Mouse (Mus musculus): ENCODE data around the gene Ier5. TPM values are rescaled to one million over a fixed set of nuclear protein-coding genes. Genes with fewer than 3 reads are reported as not detected.

Gene Ier5
- polyA plus RNA-seq, 1 experiment = 21.1 TPM

DNA sequence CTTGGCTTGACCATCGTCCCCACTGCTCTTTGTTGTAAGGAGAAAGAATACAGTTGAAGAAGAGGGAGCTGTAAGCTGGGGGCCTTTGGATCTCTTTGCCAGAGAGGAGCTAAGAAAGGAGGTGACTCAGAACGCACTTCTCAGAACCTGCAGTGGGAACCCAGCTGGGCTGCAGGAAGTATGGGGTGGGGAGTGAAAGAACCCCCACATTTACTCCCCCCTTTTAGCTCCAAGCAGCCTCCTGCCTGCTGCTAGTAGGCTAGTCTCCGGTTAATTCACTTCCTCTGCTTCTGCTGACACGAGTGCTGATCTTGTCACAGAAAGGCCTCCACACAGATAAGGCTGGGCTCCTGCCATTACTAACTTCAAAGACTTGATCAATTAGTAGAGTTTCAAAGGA is 12.5 kb downstream of the Ier5 start:
- Histone ChIP-seq H3K4me3 (no peak overlapping the region), H3K79me2 (ENCODE audit: control insufficient read depth, insufficient read depth) (no peaks in the 10 kb centered on the region), H3ac (ENCODE audit: control insufficient read depth, insufficient read length) (no peak overlapping the region), H3K4me2 (ENCODE audit: low read depth) (no peak overlapping the region), H3K36me3 (ENCODE audit: control insufficient read depth, insufficient read depth) (no peaks in the 10 kb centered on the region), H3K27me3 (ENCODE audit: control insufficient read depth, insufficient read depth, insufficient read length) (no peaks in the 10 kb centered on the region)
- TF ChIP-seq POLR2A (IDR thresholded peaks at IDR 0.05; ENCODE audit: insufficient read length, low read depth) (no peak), REST (IDR thresholded peaks at IDR 0.05; ENCODE audit: insufficient read depth, insufficient read length) (no peak), E2F4 (IDR thresholded peaks at IDR 0.05; ENCODE audit: insufficient read depth) (no peak), MYOG (IDR thresholded peaks at IDR 0.05; ENCODE audit: control insufficient read depth in 1 of 3, insufficient read depth in 1 of 3, insufficient read length in 2 of 3, low read depth in 2 of 3) (no peak), TCF12 (IDR thresholded peaks at IDR 0.05; ENCODE audit: insufficient read depth, poor library complexity, severe bottlenecking) (no peak), MYOD1 (IDR thresholded peaks at IDR 0.05; ENCODE audit: control insufficient read depth in 1 of 3, insufficient read length in 2 of 3, low read depth in 2 of 3) (no peak), USF1 (IDR thresholded peaks at IDR 0.05; ENCODE audit: low read depth) (no peak), SRF (IDR thresholded peaks at IDR 0.05; ENCODE audit: control insufficient read depth, insufficient read length, low read depth) (no peak), TCF3 (IDR thresholded peaks at IDR 0.05; ENCODE audit: insufficient read length, low read depth) (no peak), POLR2AphosphoS2 (IDR thresholded peaks at IDR 0.05; ENCODE audit: insufficient read length, low read depth) (no peak), CEBPB (IDR thresholded peaks at IDR 0.05; ENCODE audit: insufficient read depth, poor library complexity, severe bottlenecking) (no peak), MAX (IDR thresholded peaks at IDR 0.05; ENCODE audit: low read depth) (no peak)

DNA sequence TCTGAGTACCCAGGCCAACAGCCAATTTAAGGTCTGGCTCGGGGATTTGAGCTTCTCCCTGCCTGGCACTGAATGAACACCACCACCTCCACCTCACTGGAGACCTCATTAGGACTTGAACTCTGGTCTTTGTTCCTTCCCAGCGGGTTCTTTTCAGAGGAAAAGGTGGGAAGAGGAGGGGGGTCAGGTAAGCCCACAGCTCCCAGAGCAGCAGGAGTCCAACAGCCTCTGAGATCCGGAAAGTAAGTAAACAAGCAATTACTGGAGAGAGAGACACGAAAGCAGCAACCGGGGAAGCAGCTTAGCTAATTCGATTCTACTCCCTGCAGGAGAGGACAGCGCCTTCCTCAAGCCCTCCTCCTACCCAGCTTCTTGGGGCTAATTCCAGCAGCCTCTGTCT is 13.0 kb downstream of the Ier5 start:
- Histone ChIP-seq H3K4me3 (no peak overlapping the region), H3ac (ENCODE audit: control insufficient read depth, insufficient read length) (no peak overlapping the region), H3K79me2 (ENCODE audit: control insufficient read depth, insufficient read depth) (no peaks in the 10 kb centered on the region), H3K27me3 (ENCODE audit: control insufficient read depth, insufficient read depth, insufficient read length) (no peaks in the 10 kb centered on the region), H3K36me3 (ENCODE audit: control insufficient read depth, insufficient read depth) (no peaks in the 10 kb centered on the region), H3K4me2 (ENCODE audit: low read depth) (no peak overlapping the region)
- no peak for TF ChIP-seq REST (IDR thresholded peaks at IDR 0.05; ENCODE audit: insufficient read depth, insufficient read length)

DNA sequence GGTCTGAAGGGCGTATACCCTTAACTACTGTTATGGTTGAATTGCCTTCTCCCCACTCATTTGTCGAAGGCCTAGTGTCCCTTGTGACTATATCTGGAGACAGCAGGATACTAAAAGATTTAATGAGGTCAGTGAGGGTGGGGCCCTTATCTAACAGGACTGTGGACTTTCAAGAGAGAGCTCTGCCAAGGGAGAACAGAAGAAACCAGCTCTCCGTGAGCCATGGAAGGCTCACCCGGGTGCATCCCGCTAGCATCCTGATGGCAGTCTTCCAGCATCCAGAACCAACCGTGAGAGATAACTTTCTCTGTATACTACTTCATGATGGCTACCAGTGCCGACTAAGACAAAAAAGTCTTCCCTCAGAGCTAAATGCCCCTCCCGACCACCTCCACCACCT is 14.6 kb downstream of the Ier5 start:
- H3ac ChIP-seq (ENCODE audit: control insufficient read depth, insufficient read length) = no peak overlapping the region

DNA sequence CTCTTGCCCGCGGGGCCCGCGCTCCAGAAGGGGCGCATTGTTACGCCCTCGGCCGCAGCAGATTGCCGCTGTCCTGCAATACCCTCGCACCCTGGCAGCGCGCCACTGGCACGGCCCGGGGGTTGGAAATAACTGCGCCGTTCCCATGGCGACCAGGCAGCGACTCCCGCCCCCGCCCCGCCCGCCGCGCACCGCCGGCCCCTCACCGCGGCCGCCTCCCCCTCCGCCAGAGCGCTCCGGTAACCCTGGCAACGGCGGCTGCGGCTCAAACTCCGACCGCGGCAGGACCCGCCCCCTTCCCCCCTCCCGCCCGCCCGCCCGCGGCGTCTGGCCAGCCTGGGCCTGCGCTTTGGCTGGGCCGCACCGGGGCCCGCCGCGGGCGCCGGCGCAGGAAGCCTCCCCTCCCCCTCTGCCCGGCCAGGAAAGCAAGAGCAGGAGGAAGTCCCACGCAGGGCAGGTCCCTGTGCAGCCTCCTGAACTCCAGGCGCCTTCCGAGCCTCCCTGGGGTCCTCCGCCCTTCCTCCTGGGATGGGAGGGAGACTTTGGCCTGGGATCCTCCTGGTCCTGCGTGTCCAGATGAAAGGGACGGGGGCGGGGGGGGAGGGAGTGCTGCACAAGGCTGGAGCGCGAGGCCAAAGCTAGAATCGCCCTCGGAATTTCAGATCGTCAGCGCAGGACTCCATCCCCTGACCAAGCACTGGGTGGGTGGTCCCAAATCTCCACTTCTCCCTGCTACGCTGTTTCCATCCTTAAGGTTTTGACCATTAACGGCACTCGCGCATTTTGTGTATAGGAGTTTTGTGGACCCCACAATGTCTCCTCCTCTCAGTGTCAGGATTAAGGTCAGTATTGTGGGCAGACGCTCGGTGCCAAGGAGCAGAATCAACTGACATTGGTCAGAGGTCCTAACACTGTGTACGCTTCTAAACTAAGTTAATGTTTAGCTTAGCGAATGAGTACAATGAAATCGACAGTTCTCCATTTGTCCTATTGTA is 15.9 kb downstream of the Ier5 start:
- no peaks in the 10 kb centered on the region for H3K36me3 ChIP-seq (ENCODE audit: control insufficient read depth, insufficient read depth)
- peak overlapping the region; percentile 93 for H3K4me2 ChIP-seq (ENCODE audit: low read depth)
- H3ac ChIP-seq (ENCODE audit: control insufficient read depth, insufficient read length) = no peak overlapping the region
- no peaks in the 10 kb centered on the region for H3K27me3 ChIP-seq (ENCODE audit: control insufficient read depth, insufficient read depth, insufficient read length)
- peak overlapping the region; percentile 21 for H3K4me3 ChIP-seq
- TF ChIP-seq POLR2AphosphoS2 (IDR thresholded peaks at IDR 0.05; ENCODE audit: insufficient read length, low read depth) = peak; percentile 61
- no peak for TF ChIP-seq CEBPB (IDR thresholded peaks at IDR 0.05; ENCODE audit: insufficient read depth, poor library complexity, severe bottlenecking)
- no peak for TF ChIP-seq TCF3 (IDR thresholded peaks at IDR 0.05; ENCODE audit: insufficient read length, low read depth)
- TF ChIP-seq MYOD1 (IDR thresholded peaks at IDR 0.05; ENCODE audit: control insufficient read depth in 1 of 3, insufficient read length in 2 of 3, low read depth in 2 of 3) = peak in 1 of 3 experiments; percentile 24
- TF ChIP-seq POLR2A (IDR thresholded peaks at IDR 0.05; ENCODE audit: insufficient read length, low read depth) = peak; percentile 61
- TF ChIP-seq MYOG (IDR thresholded peaks at IDR 0.05; ENCODE audit: control insufficient read depth in 1 of 3, insufficient read depth in 1 of 3, insufficient read length in 2 of 3, low read depth in 2 of 3) = peak in 1 of 3 experiments; percentile 25
- no peak for TF ChIP-seq REST (IDR thresholded peaks at IDR 0.05; ENCODE audit: insufficient read depth, insufficient read length)
- H3K79me2 ChIP-seq (ENCODE audit: control insufficient read depth, insufficient read depth) = no peaks in the 10 kb centered on the region

More for the DNA sequence above, 14.6 kb downstream of the Ier5 start:
- TF ChIP-seq REST (IDR thresholded peaks at IDR 0.05; ENCODE audit: insufficient read depth, insufficient read length) = no peak
- TF ChIP-seq TCF3 (IDR thresholded peaks at IDR 0.05; ENCODE audit: insufficient read length, low read depth) = no peak
- TF ChIP-seq MYOD1 (IDR thresholded peaks at IDR 0.05; ENCODE audit: control insufficient read depth in 1 of 3, insufficient read length in 2 of 3, low read depth in 2 of 3) = no peak
- TF ChIP-seq MAX (IDR thresholded peaks at IDR 0.05; ENCODE audit: low read depth) = no peak
- TF ChIP-seq CEBPB (IDR thresholded peaks at IDR 0.05; ENCODE audit: insufficient read depth, poor library complexity, severe bottlenecking) = no peak
- no peak for TF ChIP-seq MYOG (IDR thresholded peaks at IDR 0.05; ENCODE audit: control insufficient read depth in 1 of 3, insufficient read depth in 1 of 3, insufficient read length in 2 of 3, low read depth in 2 of 3)
- TF ChIP-seq SRF (IDR thresholded peaks at IDR 0.05; ENCODE audit: control insufficient read depth, insufficient read length, low read depth) = no peak
- no peak for TF ChIP-seq POLR2A (IDR thresholded peaks at IDR 0.05; ENCODE audit: insufficient read length, low read depth)
- TF ChIP-seq E2F4 (IDR thresholded peaks at IDR 0.05; ENCODE audit: insufficient read depth) = no peak
- no peak for TF ChIP-seq POLR2AphosphoS2 (IDR thresholded peaks at IDR 0.05; ENCODE audit: insufficient read length, low read depth)
- no peak for TF ChIP-seq TCF12 (IDR thresholded peaks at IDR 0.05; ENCODE audit: insufficient read depth, poor library complexity, severe bottlenecking)
- TF ChIP-seq USF1 (IDR thresholded peaks at IDR 0.05; ENCODE audit: low read depth) = no peak
- Histone ChIP-seq H3K79me2 (ENCODE audit: control insufficient read depth, insufficient read depth) (no peaks in the 10 kb centered on the region), H3K4me3 (no peak overlapping the region), H3K36me3 (ENCODE audit: control insufficient read depth, insufficient read depth) (no peaks in the 10 kb centered on the region), H3K4me2 (ENCODE audit: low read depth) (no peak overlapping the region), H3K27me3 (ENCODE audit: control insufficient read depth, insufficient read depth, insufficient read length) (no peaks in the 10 kb centered on the region)

DNA sequence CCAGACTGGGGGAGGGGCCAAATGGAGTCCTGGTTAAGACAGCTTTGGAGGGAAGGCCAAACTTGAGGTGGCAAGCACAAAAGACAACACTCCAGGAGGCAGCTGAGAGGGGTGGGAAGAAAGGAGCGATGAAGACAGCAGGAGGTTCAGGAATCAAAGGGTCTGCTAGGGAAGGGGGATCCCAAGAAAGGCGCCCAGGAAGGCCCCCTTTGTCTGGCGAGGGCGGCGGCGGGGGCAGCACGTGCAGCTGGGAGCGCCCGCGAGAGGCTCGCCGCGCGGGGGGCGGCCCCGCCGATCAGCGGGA is 16.5 kb downstream of the Ier5 start:
- Histone ChIP-seq H3K36me3 (ENCODE audit: control insufficient read depth, insufficient read depth) (no peaks in the 10 kb centered on the region), H3K4me2 (ENCODE audit: low read depth) (peak overlapping the region; percentile 93), H3K4me3 (peak overlapping the region; percentile 21), H3K27me3 (ENCODE audit: control insufficient read depth, insufficient read depth, insufficient read length) (no peaks in the 10 kb centered on the region), H3K79me2 (ENCODE audit: control insufficient read depth, insufficient read depth) (no peaks in the 10 kb centered on the region), H3ac (ENCODE audit: control insufficient read depth, insufficient read length) (no peak overlapping the region)
- no peak for TF ChIP-seq USF1 (IDR thresholded peaks at IDR 0.05; ENCODE audit: low read depth)
- TF ChIP-seq MYOG (IDR thresholded peaks at IDR 0.05; ENCODE audit: control insufficient read depth in 1 of 3, insufficient read depth in 1 of 3, insufficient read length in 2 of 3, low read depth in 2 of 3) = no peak
- no peak for TF ChIP-seq TCF3 (IDR thresholded peaks at IDR 0.05; ENCODE audit: insufficient read length, low read depth)
- TF ChIP-seq REST (IDR thresholded peaks at IDR 0.05; ENCODE audit: insufficient read depth, insufficient read length) = no peak

Measured in myocyte (in vitro differentiated cells).